Mouse (Mus musculus) cerebellum, postnatal 10 days (tissue): ENCODE data around the gene Rhog.
"Not testable (repeated sequence)": the region's sequence is repeated elsewhere in the genome, so short reads cannot be mapped to it uniquely, and the experiment has no call there.

Experiments used
- DNase-seq, 2 experiments: peaks; one replicate each; pipeline ENCODE4 v3.0.0; 2021; ENCODE audit warnings: mixed read lengths in 2 of 2

The Rhog gene

DNA sequence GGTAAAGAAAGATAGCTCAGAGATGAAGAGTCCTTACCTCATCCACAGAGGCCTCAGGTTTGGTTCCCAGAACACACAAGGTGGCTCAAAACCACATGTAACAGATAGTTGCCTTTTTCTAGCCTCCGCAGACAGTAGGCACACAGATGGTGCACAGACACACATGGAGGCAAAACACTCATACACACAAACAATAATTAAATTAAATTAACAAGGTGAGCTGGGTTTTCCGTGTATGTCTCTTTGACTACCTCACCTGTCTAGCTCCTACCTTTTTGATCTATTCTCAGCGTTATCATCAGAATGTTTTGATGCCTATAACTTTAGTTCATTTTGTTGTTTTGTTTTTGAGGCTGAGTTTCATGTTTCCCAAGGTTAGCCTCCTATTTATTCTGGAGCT lies at the start of gene Rhog:
Rhog (minus strand) TSS at position 101 of the 400 bp plus-strand sequence.
- DNase-seq, result no peak

DNA sequence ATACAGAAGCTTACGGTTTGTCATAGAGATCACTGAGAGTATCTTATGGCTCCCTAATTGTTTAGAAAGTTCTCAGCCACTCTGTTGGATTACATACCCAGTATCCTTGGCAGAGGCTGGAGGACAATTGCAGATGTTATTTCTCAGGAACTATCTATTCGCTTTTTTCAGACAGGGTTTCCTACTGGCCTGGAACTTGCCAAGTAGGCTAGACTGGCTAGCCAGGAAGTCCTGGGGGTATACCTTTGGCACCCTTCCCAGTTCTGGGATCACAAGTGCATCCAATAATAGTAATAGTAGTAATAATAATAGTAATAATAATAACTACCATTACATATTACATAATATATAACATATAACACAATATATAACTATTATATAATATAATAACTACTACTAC lies 49.7 kb upstream of the Rhog start:
- peak; percentile 21 to 25 for DNase-seq

DNA sequence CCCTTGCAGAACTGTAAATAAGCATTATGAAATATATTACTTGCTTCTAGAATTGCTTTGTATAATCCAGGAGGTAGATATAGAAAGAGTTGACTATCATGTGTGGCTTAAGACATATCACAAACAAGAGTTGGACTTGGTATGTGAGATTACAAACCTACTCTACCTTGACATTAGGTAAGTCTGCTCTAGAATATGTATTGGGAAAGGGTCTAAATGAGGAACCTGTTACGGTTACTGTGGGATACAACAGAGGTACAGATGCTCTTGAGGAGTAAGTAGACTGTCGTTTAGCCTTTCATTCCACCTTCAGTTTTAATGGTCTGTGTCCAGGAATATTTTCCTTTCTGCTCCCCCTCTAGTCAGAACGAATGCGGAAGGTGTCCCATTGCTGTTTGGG lies 46.6 kb upstream of the Rhog start:
- DNase-seq, result no peak

DNA sequence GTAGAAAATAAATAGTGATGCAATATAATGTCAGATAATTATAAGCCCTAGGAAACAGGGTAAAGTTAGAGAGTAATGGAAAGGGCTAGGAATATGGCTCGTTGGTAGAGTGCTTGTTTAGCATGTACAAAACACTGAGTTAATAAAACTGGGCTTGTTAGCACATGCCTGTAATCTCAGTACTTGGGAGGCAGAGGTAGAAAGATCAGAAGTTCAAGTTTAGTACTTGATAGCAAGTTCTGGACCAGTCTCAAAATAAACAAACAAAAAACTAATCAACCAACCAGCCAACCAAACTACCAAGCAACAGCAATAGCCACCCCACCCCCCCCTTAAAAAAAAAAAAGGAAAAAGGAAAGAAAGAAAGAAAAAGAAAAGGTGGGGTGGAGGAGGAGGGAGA lies 44.9 kb upstream of the Rhog start:
- no peak for DNase-seq

DNA sequence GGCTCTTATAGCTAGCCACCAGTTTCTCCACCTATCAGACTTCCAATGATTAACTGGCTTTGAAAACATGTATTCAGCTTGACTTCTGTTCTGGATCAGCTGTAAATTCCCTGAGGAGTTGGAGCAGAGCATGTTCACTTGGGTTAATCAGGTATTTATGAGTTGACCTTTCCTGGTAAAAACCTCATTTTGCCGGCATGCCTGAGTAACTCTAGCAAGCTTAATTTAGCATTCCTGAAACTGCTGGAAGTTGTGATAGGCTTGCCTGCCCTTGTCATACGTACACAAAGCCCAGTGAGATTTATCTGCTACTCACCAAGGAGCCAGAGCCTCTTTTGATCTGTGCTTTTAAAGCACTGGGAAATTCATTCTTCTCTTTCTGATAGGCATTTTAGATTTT lies 37.4 kb upstream of the Rhog start:
- no peak for DNase-seq

- DNase-seq, result no peak
Measured at GRCm38 (mm10) chr7:102292228-102292627, 36.4 kb upstream of the Rhog start.

GRCm38 (mm10) chr7:102289466-102289865 lies 33.6 kb upstream of the Rhog start:
- no peak for DNase-seq

- DNase-seq, result no peak
Measured at GRCm38 (mm10) chr7:102282261-102282660, 26.4 kb upstream of the Rhog start.

- no peak for DNase-seq
Measured at GRCm38 (mm10) chr7:102281403-102281802, 25.5 kb upstream of the Rhog start.

GRCm38 (mm10) chr7:102272422-102272948 lies 16.6 kb upstream of the Rhog start:
- DNase-seq, result peak; percentile 37 to 43

DNA sequence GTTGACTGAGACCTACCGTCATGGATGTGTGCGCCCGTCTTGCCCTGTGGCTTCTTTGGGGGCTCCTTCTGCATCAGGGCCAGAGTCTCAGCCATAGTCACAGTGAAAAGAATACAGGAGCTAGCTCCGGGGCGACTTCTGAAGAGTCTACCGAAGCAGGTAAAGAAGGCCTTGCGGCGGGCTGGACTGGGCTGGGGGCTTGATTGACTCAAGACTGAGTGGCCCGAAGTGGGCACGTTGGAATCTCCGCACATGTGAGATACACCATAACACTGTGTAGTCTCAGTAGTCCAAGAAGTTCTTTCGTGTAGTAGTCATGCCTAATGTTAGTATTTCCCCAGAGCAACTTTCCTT lies 12.5 kb upstream of the Rhog start:
- no peak for DNase-seq

DNA sequence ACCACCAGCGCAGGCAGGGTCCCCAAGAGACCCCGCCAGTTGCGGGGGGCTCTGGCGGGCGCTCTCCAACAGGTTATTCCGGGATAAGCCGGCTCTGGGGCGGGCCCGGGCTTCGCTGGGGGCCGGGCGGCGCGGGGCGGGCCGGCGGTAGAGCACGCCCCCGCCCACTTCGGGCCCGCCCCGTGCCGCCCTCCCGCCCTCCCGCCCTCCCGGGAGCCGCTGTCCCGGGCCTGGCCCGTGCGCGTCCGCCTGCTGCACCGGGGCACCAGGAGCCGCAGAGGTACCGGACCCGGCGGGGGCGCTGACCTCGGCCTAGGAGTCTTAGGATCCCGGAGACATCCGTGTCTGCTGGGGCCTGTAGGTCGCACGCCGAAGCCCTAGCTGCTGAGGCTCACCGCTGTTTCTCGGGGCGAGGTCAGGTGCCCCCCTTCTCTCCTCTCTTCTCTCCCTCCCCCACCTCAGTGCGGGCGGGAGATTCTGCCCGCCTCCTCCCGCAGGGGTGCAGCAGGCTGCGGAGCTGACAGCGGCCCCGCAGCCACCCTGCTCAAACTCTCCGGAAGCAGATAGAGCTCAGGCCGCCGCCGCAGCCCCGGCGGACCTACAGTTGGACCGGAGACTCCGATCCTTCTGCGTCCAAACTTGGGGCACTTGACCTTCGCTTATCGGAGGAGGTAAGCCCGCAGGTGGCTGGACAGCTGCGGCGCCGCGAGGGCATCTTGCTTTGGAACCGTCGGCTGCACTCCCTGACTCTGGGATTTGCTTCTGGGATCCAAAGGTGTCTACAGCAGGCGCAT lies 11.9 kb upstream of the Rhog start, which contains the start of gene Stim1:
Stim1 (plus strand) TSS at position 206 of the 794 bp plus-strand sequence.
- DNase-seq, result peak in 1 of 2 experiments; percentile 75

GRCm38 (mm10) chr7:102267113-102267579 lies 11.3 kb upstream of the Rhog start:
- peak; percentile 98 to 99 for DNase-seq

DNA sequence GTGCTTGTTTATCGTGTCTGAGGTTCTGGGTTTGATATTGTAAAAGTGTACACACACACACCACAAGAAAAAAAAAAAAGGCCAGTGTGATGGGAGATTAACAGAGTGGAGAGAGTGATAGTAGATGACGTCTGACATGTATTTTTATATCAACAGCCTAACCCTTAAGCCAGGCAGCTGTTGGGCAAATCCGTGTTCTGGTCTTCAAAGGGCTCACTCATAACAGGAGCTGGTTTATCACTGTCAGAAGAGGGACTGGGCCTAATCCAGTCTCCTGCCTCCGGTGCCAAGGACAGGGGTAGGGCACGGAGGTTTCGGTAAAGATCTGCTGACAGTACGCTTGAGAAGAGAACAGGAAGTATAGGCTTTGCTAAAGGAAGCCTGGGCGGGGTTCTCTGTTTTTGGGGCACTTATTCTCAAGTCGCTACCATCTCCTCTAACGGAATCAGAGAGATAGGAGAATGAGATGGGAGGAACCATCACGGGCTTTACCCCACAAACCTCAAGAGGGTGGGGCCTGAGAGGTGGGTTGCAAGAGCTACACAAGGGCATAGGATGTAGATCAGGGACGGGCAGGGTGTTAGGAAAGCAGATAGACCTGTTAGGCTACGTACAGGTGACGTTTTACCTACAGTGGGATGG lies 10.7 kb upstream of the Rhog start:
- DNase-seq, result peak in 1 of 2 experiments; percentile 9

GRCm38 (mm10) chr7:102266021-102266400 lies 10.2 kb upstream of the Rhog start:
- not testable (repeated sequence) for DNase-seq

DNA sequence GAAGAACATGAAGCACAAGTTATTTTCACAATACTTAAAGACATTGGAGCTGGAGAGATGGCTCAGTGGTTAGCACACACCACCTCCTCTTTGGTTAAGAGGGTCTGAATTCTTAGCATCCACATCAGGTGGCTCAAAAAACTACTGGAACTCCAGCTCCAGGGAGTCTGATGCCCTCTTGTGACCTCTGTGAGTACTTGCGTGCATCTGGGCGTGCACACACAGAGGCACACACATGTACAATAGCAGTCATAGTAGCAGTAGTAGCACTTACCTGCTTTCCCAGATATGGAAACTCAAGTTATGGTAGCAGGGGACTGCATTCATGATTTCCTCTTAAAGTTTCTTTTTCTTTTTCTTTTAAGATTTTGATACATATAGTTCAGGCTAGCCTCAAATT lies 7.2 kb upstream of the Rhog start:
- no peak for DNase-seq

DNA sequence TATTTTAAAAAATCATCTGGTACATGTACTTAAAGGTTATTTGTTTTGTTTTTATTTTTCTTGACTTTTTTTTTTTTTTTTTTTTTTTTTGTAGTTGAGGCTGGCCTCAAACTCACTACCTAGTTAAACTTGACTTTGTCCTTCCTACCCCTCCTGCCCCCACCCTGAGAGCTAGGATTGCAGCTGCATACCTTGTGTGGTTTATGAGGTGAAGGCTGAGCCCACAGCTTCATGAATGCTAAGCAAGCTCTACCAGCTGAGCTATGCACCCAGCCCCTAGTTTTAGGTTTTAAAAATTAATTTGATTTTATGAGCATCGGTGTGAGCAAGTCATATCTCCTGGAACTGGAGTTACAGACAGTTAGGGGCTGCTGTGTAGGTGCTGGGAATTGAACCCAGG lies 4.7 kb upstream of the Rhog start:
- no peak for DNase-seq

- no peak for DNase-seq
Measured at GRCm38 (mm10) chr7:102259716-102260479, 4.0 kb upstream of the Rhog start.

- DNase-seq, result no peak
Measured at GRCm38 (mm10) chr7:102258753-102259152, 2.9 kb upstream of the Rhog start.

DNA sequence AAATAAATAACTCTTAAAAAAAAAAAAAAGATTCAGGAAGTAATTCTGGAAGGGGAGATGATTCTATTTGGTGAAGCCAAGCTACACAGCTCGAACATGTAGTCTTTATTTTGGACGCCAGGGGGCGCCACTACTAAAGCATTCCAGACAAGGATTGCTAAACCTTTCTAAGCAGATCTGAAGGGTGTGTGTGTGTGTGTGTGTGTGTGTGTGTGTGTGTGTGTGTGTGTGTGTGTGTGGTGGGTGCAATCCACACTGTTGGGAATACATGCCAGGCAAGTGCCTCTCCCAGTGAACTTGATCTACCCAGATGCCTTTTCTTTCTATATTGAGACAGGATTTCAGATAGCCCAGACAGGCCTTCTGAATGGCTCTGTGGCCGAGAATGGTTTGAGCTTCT lies 2.3 kb upstream of the Rhog start:
- DNase-seq, result peak; percentile 90 to 95

DNA sequence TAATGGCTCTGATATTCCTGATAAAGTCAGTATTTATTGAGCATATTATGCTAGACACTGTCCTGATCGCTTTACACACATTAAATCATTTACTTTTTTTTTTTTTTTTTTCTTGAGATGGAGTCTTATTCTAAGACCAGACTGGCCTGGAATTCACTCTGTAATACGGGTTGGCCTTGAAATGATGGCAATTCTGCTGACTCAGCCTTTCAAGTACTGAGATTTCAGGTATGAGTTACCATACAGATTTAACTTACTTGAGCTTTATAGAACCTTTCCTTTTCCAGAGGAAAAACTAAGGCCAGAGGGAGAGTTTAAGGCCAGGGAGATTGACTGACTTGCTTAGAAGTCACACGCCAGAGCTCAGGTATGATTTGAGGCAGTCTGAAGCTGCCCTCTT lies 782 bp upstream of the Rhog start:
- DNase-seq, result no peak

DNA sequence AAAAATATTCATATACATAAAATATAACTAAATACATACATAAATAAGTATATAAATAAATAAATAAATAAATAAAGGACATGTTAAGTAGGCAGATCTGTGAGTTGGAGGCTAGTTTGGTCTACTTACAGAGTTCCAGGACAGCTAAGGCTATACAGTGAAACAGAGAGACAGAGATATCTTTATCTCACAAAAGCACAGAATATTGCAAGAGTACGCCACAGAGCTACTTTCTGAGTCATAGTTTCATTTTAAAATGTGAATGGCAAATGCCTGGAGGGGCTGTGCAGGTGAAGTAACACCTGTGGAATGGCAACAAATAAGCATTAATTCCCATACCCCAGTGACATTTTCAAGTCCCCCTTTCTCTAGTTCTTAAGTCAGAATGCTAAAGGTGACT lies 2.2 kb downstream of the Rhog start:
- no peak for DNase-seq

- peak; percentile 93 for DNase-seq
Measured at GRCm38 (mm10) chr7:102250631-102251214, 5.1 kb downstream of the Rhog start.
